Mouse (Mus musculus): Measurements from ENCODE around the gene Rnf207.

Rnf207 gene

GRCm38 (mm10) chr4:152318517-152319234 is at the start of gene Rnf207:
Gene Rnf207 (minus strand): TSS chr4:152318993.
- peak; percentile 66 for DNase-seq

GRCm38 (mm10) chr4:152365228-152365627 is 46.4 kb upstream of the Rnf207 start:
- DNase-seq, result no peak

- DNase-seq, result no peak
Observed at GRCm38 (mm10) chr4:152362180-152362579, 43.4 kb upstream of the Rnf207 start.

GRCm38 (mm10) chr4:152360855-152361254 is 42.1 kb upstream of the Rnf207 start:
- DNase-seq, result no peak

GRCm38 (mm10) chr4:152359700-152360099 is 40.9 kb upstream of the Rnf207 start:
- DNase-seq, result no peak

GRCm38 (mm10) chr4:152355672-152356071 is 36.9 kb upstream of the Rnf207 start:
- DNase-seq, result no peak

GRCm38 (mm10) chr4:152353886-152354637 is 35.3 kb upstream of the Rnf207 start:
- no peak for DNase-seq

GRCm38 (mm10) chr4:152351422-152352305 is 32.9 kb upstream of the Rnf207 start:
- no peak for DNase-seq

- no peak for DNase-seq
Observed at GRCm38 (mm10) chr4:152350722-152351421, 32.1 kb upstream of the Rnf207 start.

- DNase-seq, result no peak
Observed at GRCm38 (mm10) chr4:152349837-152350381, 31.1 kb upstream of the Rnf207 start.

GRCm38 (mm10) chr4:152345120-152345889 is 26.5 kb upstream of the Rnf207 start:
- no peak for DNase-seq

- DNase-seq, result no peak
Observed at GRCm38 (mm10) chr4:152344651-152345050, 25.9 kb upstream of the Rnf207 start.

GRCm38 (mm10) chr4:152343296-152343695 is 24.5 kb upstream of the Rnf207 start:
- no peak for DNase-seq

GRCm38 (mm10) chr4:152340584-152341284 is 21.9 kb upstream of the Rnf207 start:
- no peak for DNase-seq

- DNase-seq, result no peak
Observed at GRCm38 (mm10) chr4:152339293-152339790, 20.5 kb upstream of the Rnf207 start.

- DNase-seq, result no peak
Observed at GRCm38 (mm10) chr4:152338419-152339292, 19.9 kb upstream of the Rnf207 start, which contains the start of gene Chd5. Gene Chd5 (plus strand): TSS chr4:152338651.

GRCm38 (mm10) chr4:152337772-152338171 is 19.0 kb upstream of the Rnf207 start:
- DNase-seq, result no peak

- DNase-seq, result no peak
Observed at GRCm38 (mm10) chr4:152333587-152333986, 14.8 kb upstream of the Rnf207 start.

GRCm38 (mm10) chr4:152332952-152333351 is 14.2 kb upstream of the Rnf207 start:
- DNase-seq, result peak; percentile 64

Measured in kidney, adult 9 months (tissue).